Comparison of ENCODE assay signal across 24 mouse cellular contexts in genomic region chr13:46203551-46203950, GRCm38 (mm10).
"Had no signal": no experiment of that assay in that cellular context is flagged by ENCODE, and none has a peak within 500 bp of the region (broad histone marks: within the 10 kb centered on the region; RNA-seq: fewer than 3 reads in every experiment).

No protein-coding gene starts in this region.

- H3K4me1 ChIP-seq: heart, embryonic 10.5 days; heart, embryonic 12.5 days; intestine, embryonic 15.5 days; liver, embryonic 13.5 days had no signal

- H3K36me3 ChIP-seq: heart, embryonic 10.5 days; heart, embryonic 12.5 days; intestine, embryonic 15.5 days; limb, embryonic 10.5 days; limb, embryonic 12.5 days; liver, embryonic 13.5 days had no signal

- H3K27ac ChIP-seq: heart, embryonic 10.5 days; hindbrain, embryonic 14.5 days; intestine, embryonic 15.5 days; layer of hippocampus, adult 2 months; left cerebral cortex, adult 2 months; limb, embryonic 10.5 days; limb, embryonic 12.5 days; liver, embryonic 13.5 days had no signal

- H3K9me3 ChIP-seq: heart, embryonic 10.5 days; intestine, embryonic 15.5 days; limb, embryonic 10.5 days; limb, embryonic 12.5 days; liver, embryonic 13.5 days had no signal

- H3K4me3 ChIP-seq: heart, embryonic 10.5 days; heart, embryonic 12.5 days; intestine, embryonic 15.5 days; layer of hippocampus, adult 2 months; left cerebral cortex, adult 2 months; limb, embryonic 10.5 days; limb, embryonic 12.5 days; liver, embryonic 13.5 days had no signal

- H3K9ac ChIP-seq: heart, embryonic 12.5 days; hindbrain, embryonic 14.5 days; intestine, embryonic 15.5 days; limb, embryonic 12.5 days; liver, embryonic 13.5 days had no signal

- ATAC-seq: hindbrain, embryonic 16.5 days; inflammation-experienced regulatory T-cells, adult 6 months; intestine, embryonic 15.5 days; intestine, postnatal 0 days had no signal

- H3K4me2 ChIP-seq: heart, embryonic 12.5 days; hindbrain, embryonic 14.5 days; intestine, embryonic 15.5 days; limb, embryonic 12.5 days; liver, embryonic 11.5 days; liver, embryonic 13.5 days had no signal

- H3K27me3 ChIP-seq: heart, embryonic 12.5 days; intestine, embryonic 15.5 days; limb, embryonic 12.5 days; liver, embryonic 13.5 days had no signal

- DNase-seq: gastrocnemius, postnatal 14 days; gastrocnemius, postnatal 36 days; heart, adult 18-20 months; heart, postnatal 10 days; heart, postnatal 36 days; kidney, adult 18-20 months; kidney, adult 8-10 months; kidney, postnatal 10 days; kidney, postnatal 25 days; kidney, postnatal 4 days; liver; liver, embryonic 13.5 days had no signal
